Mouse (Mus musculus): ENCODE results near the gene Lmo3. TPM values are rescaled to one million over a fixed set of nuclear protein-coding genes. Genes with fewer than 3 reads are reported as not detected.

The Lmo3 gene
- total RNA-seq, 1 experiment = not detected

GRCm38 (mm10) chr6:138436813-138437212 is 145.0 kb downstream of the Lmo3 start:
- Histone ChIP-seq H3K27ac (ENCODE audit: insufficient read depth, low read depth, low read length, poor library complexity, severe bottlenecking) (no peak overlapping the region), H3K9me3 (ENCODE audit: control insufficient read depth, insufficient read depth, low read depth, low read length) (no peaks in the 10 kb centered on the region), H3K36me3 (ENCODE audit: control insufficient read depth, insufficient read depth, low read length, poor library complexity, severe bottlenecking) (no peaks in the 10 kb centered on the region), H3K4me1 (ENCODE audit: control insufficient read depth in 2 of 2, insufficient read depth in 2 of 2, low read length in 2 of 2, poor library complexity in 1 of 2) (no peaks in the 10 kb centered on the region), H3K4me3 (ENCODE audit: insufficient read depth in 1 of 2, low read depth in 1 of 2, low read length in 2 of 2, poor library complexity in 1 of 2, severe bottlenecking in 1 of 2) (no peak overlapping the region), H3K9ac (ENCODE audit: insufficient read depth, low read depth, low read length, poor library complexity, severe bottlenecking) (no peak overlapping the region)
- no peak for TF ChIP-seq ZC3H11A (IDR thresholded peaks at IDR 0.05; ENCODE audit: borderline replicate concordance, low read depth, low read length)
- TF ChIP-seq HCFC1 (IDR thresholded peaks at IDR 0.05; ENCODE audit: borderline replicate concordance, insufficient read depth, low read length) = no peak
- TF ChIP-seq CHD2 (IDR thresholded peaks at IDR 0.05; ENCODE audit: low read depth, low read length) = no peak
- no peak for TF ChIP-seq ZNF384 (IDR thresholded peaks at IDR 0.05; ENCODE audit: low read depth, low read length)
- no peak for TF ChIP-seq MAFK (IDR thresholded peaks at IDR 0.05; ENCODE audit: insufficient read depth, low read depth, low read length)
- no peak for DNase-seq (ENCODE audit: low read depth, low spot score)
- in situ Hi-C loops (cut with MboI; ENCODE audit: low sequenced_read_pairs in 2 of 2, unreplicated experiment in 2 of 2) = no loop called here

GRCm38 (mm10) chr6:138427394-138427793 is 154.4 kb downstream of the Lmo3 start:
- H3K4me1 ChIP-seq (ENCODE audit: control insufficient read depth in 2 of 2, insufficient read depth in 2 of 2, low read length in 2 of 2, poor library complexity in 1 of 2) = no peaks in the 10 kb centered on the region
- no peak overlapping the region for H3K9ac ChIP-seq (ENCODE audit: insufficient read depth, low read depth, low read length, poor library complexity, severe bottlenecking)
- no peaks in the 10 kb centered on the region for H3K36me3 ChIP-seq (ENCODE audit: control insufficient read depth, insufficient read depth, low read length, poor library complexity, severe bottlenecking)
- H3K27ac ChIP-seq (ENCODE audit: insufficient read depth, low read depth, low read length, poor library complexity, severe bottlenecking) = no peak overlapping the region
- in situ Hi-C loops (cut with MboI; ENCODE audit: low sequenced_read_pairs in 2 of 2, unreplicated experiment in 2 of 2) = no loop called here
- no peak for DNase-seq (ENCODE audit: low read depth, low spot score)
- H3K9me3 ChIP-seq (ENCODE audit: control insufficient read depth, insufficient read depth, low read depth, low read length) = no peaks in the 10 kb centered on the region
- H3K4me3 ChIP-seq (ENCODE audit: insufficient read depth in 1 of 2, low read depth in 1 of 2, low read length in 2 of 2, poor library complexity in 1 of 2, severe bottlenecking in 1 of 2) = no peak overlapping the region
- TF ChIP-seq ZC3H11A (IDR thresholded peaks at IDR 0.05; ENCODE audit: borderline replicate concordance, low read depth, low read length) (no peak), CHD2 (IDR thresholded peaks at IDR 0.05; ENCODE audit: low read depth, low read length) (no peak), MAFK (IDR thresholded peaks at IDR 0.05; ENCODE audit: insufficient read depth, low read depth, low read length) (no peak), ZNF384 (IDR thresholded peaks at IDR 0.05; ENCODE audit: low read depth, low read length) (no peak), HCFC1 (IDR thresholded peaks at IDR 0.05; ENCODE audit: borderline replicate concordance, insufficient read depth, low read length) (no peak)

GRCm38 (mm10) chr6:138426894-138427293 is 154.9 kb downstream of the Lmo3 start:
- H3K4me3 ChIP-seq (ENCODE audit: insufficient read depth in 1 of 2, low read depth in 1 of 2, low read length in 2 of 2, poor library complexity in 1 of 2, severe bottlenecking in 1 of 2) = no peak overlapping the region
- H3K36me3 ChIP-seq (ENCODE audit: control insufficient read depth, insufficient read depth, low read length, poor library complexity, severe bottlenecking) = no peaks in the 10 kb centered on the region
- TF ChIP-seq ZC3H11A (IDR thresholded peaks at IDR 0.05; ENCODE audit: borderline replicate concordance, low read depth, low read length) (no peak), HCFC1 (IDR thresholded peaks at IDR 0.05; ENCODE audit: borderline replicate concordance, insufficient read depth, low read length) (no peak), ZNF384 (IDR thresholded peaks at IDR 0.05; ENCODE audit: low read depth, low read length) (no peak), MAFK (IDR thresholded peaks at IDR 0.05; ENCODE audit: insufficient read depth, low read depth, low read length) (no peak), CHD2 (IDR thresholded peaks at IDR 0.05; ENCODE audit: low read depth, low read length) (no peak)
- H3K4me1 ChIP-seq (ENCODE audit: control insufficient read depth in 2 of 2, insufficient read depth in 2 of 2, low read length in 2 of 2, poor library complexity in 1 of 2) = 0 out of 4 replicates have a peak, but pooled peaks cover 0 to 2% of the 10 kb centered on the region in 2 experiments
- no peak overlapping the region for H3K9ac ChIP-seq (ENCODE audit: insufficient read depth, low read depth, low read length, poor library complexity, severe bottlenecking)
- H3K9me3 ChIP-seq (ENCODE audit: control insufficient read depth, insufficient read depth, low read depth, low read length) = no peaks in the 10 kb centered on the region
- H3K27ac ChIP-seq (ENCODE audit: insufficient read depth, low read depth, low read length, poor library complexity, severe bottlenecking) = no peak overlapping the region
- DNase-seq (ENCODE audit: low read depth, low spot score) = no peak
- in situ Hi-C loops (cut with MboI; ENCODE audit: low sequenced_read_pairs in 2 of 2, unreplicated experiment in 2 of 2) = no loop called here

GRCm38 (mm10) chr6:138424514-138425225 is 157.1 kb downstream of the Lmo3 start:
- no peak for DNase-seq (ENCODE audit: low read depth, low spot score)
- in situ Hi-C loops (cut with MboI; ENCODE audit: low sequenced_read_pairs in 2 of 2, unreplicated experiment in 2 of 2) = no loop called here
- Histone ChIP-seq H3K9me3 (ENCODE audit: control insufficient read depth, insufficient read depth, low read depth, low read length) (no peaks in the 10 kb centered on the region), H3K27ac (ENCODE audit: insufficient read depth, low read depth, low read length, poor library complexity, severe bottlenecking) (no peak overlapping the region), H3K4me1 (ENCODE audit: control insufficient read depth in 2 of 2, insufficient read depth in 2 of 2, low read length in 2 of 2, poor library complexity in 1 of 2) (0 out of 4 replicates have a peak, but pooled peaks cover 0 to 3% of the 10 kb centered on the region in 2 experiments), H3K36me3 (ENCODE audit: control insufficient read depth, insufficient read depth, low read length, poor library complexity, severe bottlenecking) (no peaks in the 10 kb centered on the region), H3K9ac (ENCODE audit: insufficient read depth, low read depth, low read length, poor library complexity, severe bottlenecking) (no peak overlapping the region), H3K4me3 (ENCODE audit: insufficient read depth in 1 of 2, low read depth in 1 of 2, low read length in 2 of 2, poor library complexity in 1 of 2, severe bottlenecking in 1 of 2) (no peak overlapping the region)
- no peak for TF ChIP-seq MAFK (IDR thresholded peaks at IDR 0.05; ENCODE audit: insufficient read depth, low read depth, low read length)
- no peak for TF ChIP-seq ZC3H11A (IDR thresholded peaks at IDR 0.05; ENCODE audit: borderline replicate concordance, low read depth, low read length)
- no peak for TF ChIP-seq CHD2 (IDR thresholded peaks at IDR 0.05; ENCODE audit: low read depth, low read length)
- no peak for TF ChIP-seq ZNF384 (IDR thresholded peaks at IDR 0.05; ENCODE audit: low read depth, low read length)
- TF ChIP-seq HCFC1 (IDR thresholded peaks at IDR 0.05; ENCODE audit: borderline replicate concordance, insufficient read depth, low read length) = no peak

All from ES-E14 (cell line).